Mouse (Mus musculus) CH12.LX (cell line): Measurements from ENCODE around the gene Slc27a2.

Experiments used
- CHD1 ChIP-seq: IDR thresholded peaks from 2 replicates; pipeline ENCODE4 v1.6.1; 2012; ENCODE audit warnings: low read depth, low read length, improper control_type of control experiment, inconsistent platforms
- CTCF ChIP-seq, 2 experiments: IDR thresholded peaks in 1 of 2; conservative IDR thresholded peaks in 1 of 2; 2 replicates each; pipeline ENCODE4 v1.5.1; 2011 to 2012; ENCODE audit warnings: low read depth in 2 of 2, low read length in 2 of 2, improper control_type of control experiment in 1 of 2, inconsistent platforms in 1 of 2, mild to moderate bottlenecking in 1 of 2, moderate library complexity in 1 of 2
- ELF1 ChIP-seq: IDR thresholded peaks from 2 replicates; pipeline ENCODE4 v1.6.1; 2014; ENCODE audit warnings: low read depth, mild to moderate bottlenecking, inconsistent platforms, low read length, improper control_type of control experiment
- EP300 ChIP-seq: IDR thresholded peaks from 2 replicates; pipeline ENCODE4 v1.6.1; 2011; ENCODE audit warnings: low read length, improper control_type of control experiment
- KAT2A ChIP-seq: IDR thresholded peaks from 2 replicates; pipeline ENCODE4 v1.6.1; 2012; ENCODE audit warnings: low read length, improper control_type of control experiment, inconsistent platforms; ENCODE audit not compliant: insufficient replicate concordance
- MYC ChIP-seq: IDR thresholded peaks from 2 replicates; pipeline ENCODE4 v1.6.1; 2011; ENCODE audit warnings: low read depth, mild to moderate bottlenecking, improper control_type of control experiment, low read length
- POLR2A ChIP-seq: IDR thresholded peaks from 2 replicates; pipeline ENCODE4 v1.6.1; 2011; ENCODE audit warnings: low read depth, mild to moderate bottlenecking, improper control_type of control experiment, low read length
- RCOR1 ChIP-seq: conservative IDR thresholded peaks from 2 replicates; pipeline ENCODE4 v1.6.1; 2012; ENCODE audit warnings: low read depth, mild to moderate bottlenecking, inconsistent platforms, low read length, improper control_type of control experiment
- ZC3H11A ChIP-seq: IDR thresholded peaks from 2 replicates; pipeline ENCODE4 v1.6.1; 2012; ENCODE audit warnings: low read depth, mild to moderate bottlenecking, inconsistent platforms, low read length, improper control_type of control experiment

DNA sequence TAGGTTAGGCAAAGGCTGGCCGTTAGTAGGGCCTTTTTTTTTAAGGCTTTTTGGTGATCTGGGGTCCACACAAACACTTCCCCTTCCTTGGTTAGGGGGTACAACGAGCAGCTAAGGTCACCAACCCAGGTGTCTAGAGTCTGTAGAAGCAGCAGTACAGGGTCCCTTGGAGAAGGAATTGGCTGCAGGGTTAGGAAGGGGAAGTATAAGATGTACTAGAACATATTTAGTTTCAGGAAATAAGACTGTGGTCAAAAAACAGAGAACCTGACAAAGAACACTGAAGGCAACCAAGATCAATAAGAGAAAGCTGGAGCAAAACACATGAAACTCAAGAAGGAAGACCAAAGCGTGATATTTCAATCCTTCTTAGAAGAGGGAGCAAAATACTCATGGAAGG lies 21.6 kb upstream of the Slc27a2 start:
- TF ChIP-seq MYC (no peak), RCOR1 (no peak), KAT2A (no peak), ELF1 (no peak), ZC3H11A (no peak), CTCF (conservative IDR thresholded peaks at IDR 0.05 in 1 of 2, IDR thresholded peaks at IDR 0.05 in 1 of 2; ENCODE audit: low read depth in 2 of 2, low read length in 2 of 2) (no peak), POLR2A (no peak), EP300 (no peak), CHD1 (no peak)
